Mouse (Mus musculus) heart, embryonic 16.5 days (tissue): ENCODE results near the gene Ampd2. TPM values are rescaled to one million over a fixed set of nuclear protein-coding genes. Genes with fewer than 3 reads are reported as not detected.

Source experiments
- ATAC-seq: fragments of 200-750 bp; cut with Nextera tagmentation; replicated peaks from 2 replicates; pipeline ENCODE4 v1.8.0; 2017; ENCODE audit warnings: moderate number of reproducible peaks; ENCODE audit not compliant: insufficient read depth, low FRiP score; ENCODE audit errors: extremely low read depth
- H3K27ac ChIP-seq: fragments of 300-500 bp; sonication (generic); 2 replicates; pipeline ENCODE4 v1.5.1; 2014; ENCODE audit warnings: mild to moderate bottlenecking, low read length, control low read depth, moderate library complexity
- H3K27me3 ChIP-seq: fragments of 300-500 bp; sonication (generic); 2 replicates; pipeline ENCODE4 v1.6.1; 2014; ENCODE audit warnings: low read length, mixed read lengths; ENCODE audit not compliant: control insufficient read depth, insufficient read depth
- H3K36me3 ChIP-seq: fragments of 300-500 bp; sonication (generic); 2 replicates; pipeline ENCODE4 v1.6.1; 2014; ENCODE audit not compliant: control insufficient read depth, insufficient read depth
- H3K4me1 ChIP-seq: fragments of 300-500 bp; sonication (generic); 2 replicates; pipeline ENCODE4 v1.6.1; 2014; ENCODE audit warnings: low read length, mixed read lengths; ENCODE audit not compliant: control insufficient read depth, insufficient read depth
- H3K4me2 ChIP-seq: fragments of 300-500 bp; sonication (generic); 2 replicates; pipeline ENCODE4 v1.6.1; 2014; ENCODE audit warnings: low read depth, mild to moderate bottlenecking, control low read depth, low read length
- H3K4me3 ChIP-seq: fragments of 300-500 bp; sonication (generic); 2 replicates; pipeline ENCODE4 v1.5.1; 2014; ENCODE audit warnings: mild to moderate bottlenecking, control low read depth, low read length
- H3K9ac ChIP-seq: fragments of 300-500 bp; sonication (generic); 2 replicates; pipeline ENCODE4 v1.6.1; 2014; ENCODE audit warnings: low read length, control low read depth
- H3K9me3 ChIP-seq: fragments of 300-500 bp; sonication (generic); replicated peaks from 2 replicates; pipeline ENCODE4 v1.6.1; 2016; ENCODE audit warnings: low read length; ENCODE audit not compliant: control insufficient read depth
- WGBS: fragments of 180-500 bp; shearing (Covaris S2); extraction: QIAGEN DNeasy Blood & Tissue Kit; methylation state at CpG from one replicate; pipeline ENCODE4 v1.1.7; 2014; 5-methylcytosine and 5-hydroxymethylcytosine counted together
- polyA plus RNA-seq: library from polyadenylated mRNA; unstranded; fragments of >200 nt; fragmentation: Nextera tagmentation; extraction: Ambion mirVana; gene quantifications from 2 replicates; pipeline ENCODE4 v1.2.1, GENCODE M21; 2015

The Ampd2 gene
- polyA plus RNA-seq, 1 experiment from 2014 or later: 29.2 TPM

DNA sequence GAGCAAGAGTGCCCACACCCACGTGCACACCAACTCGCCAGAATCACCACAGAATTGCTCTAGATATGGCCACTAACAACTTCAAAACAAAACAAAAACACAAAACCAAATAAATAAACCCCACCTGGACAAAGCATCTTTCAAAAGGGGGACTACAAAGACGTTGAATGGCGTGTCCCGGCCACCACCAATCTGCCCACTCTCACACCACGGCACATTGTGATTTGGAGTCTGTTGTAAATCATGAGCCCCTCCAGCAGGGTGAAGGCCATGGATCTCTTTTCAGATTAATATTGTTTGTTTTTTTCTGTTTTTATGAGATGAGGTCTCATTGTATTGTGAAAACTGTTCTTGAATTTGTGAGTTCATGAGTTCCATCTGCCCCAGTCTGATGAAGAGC is 15.6 kb upstream of the Ampd2 start:
- no peaks in the 10 kb centered on the region for H3K9me3 ChIP-seq
- 89% methylated on average over 6 of the region's 6 CpGs for WGBS
- H3K9ac ChIP-seq: no peak overlapping the region
- H3K36me3 ChIP-seq: peaks cover 4% of the 10 kb centered on the region; the same call in 1 of the 2 replicates
- H3K4me2 ChIP-seq: no peak overlapping the region
- H3K27me3 ChIP-seq: no peaks in the 10 kb centered on the region
- H3K4me3 ChIP-seq: no peak overlapping the region
- no peak overlapping the region for H3K27ac ChIP-seq
- H3K4me1 ChIP-seq: peaks cover 5% of the 10 kb centered on the region; the same call in 1 of the 2 replicates
- no peak for ATAC-seq

DNA sequence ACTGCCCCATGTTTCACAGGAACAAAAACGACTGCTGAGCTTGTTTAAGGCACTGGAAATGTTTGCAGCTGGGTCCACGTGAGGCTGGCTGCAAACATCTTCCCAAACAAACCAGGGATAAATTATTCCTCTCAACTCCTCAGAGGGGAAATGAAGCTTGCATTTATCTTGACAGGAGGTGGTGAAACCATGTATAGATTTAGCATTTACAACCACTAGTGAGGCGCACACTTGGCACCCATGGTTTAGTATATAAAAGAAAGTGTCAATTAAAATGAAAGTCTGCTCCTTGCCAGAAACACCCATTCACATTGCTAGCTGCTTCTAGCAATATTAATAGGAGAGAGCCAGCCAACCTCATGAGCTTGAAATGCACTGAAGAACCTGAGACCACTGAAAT is 15.1 kb upstream of the Ampd2 start:
- Histone ChIP-seq H3K4me3 (no peak overlapping the region), H3K4me1 (peaks cover 5% of the 10 kb centered on the region; the same call in 1 of the 2 replicates), H3K4me2 (no peak overlapping the region), H3K36me3 (peaks cover 4% of the 10 kb centered on the region; the same call in 1 of the 2 replicates), H3K9ac (no peak overlapping the region), H3K27me3 (no peaks in the 10 kb centered on the region), H3K27ac (no peak overlapping the region), H3K9me3 (no peaks in the 10 kb centered on the region)
- 40% methylated on average over 3 of the region's 3 CpGs for WGBS
- ATAC-seq: no peak

DNA sequence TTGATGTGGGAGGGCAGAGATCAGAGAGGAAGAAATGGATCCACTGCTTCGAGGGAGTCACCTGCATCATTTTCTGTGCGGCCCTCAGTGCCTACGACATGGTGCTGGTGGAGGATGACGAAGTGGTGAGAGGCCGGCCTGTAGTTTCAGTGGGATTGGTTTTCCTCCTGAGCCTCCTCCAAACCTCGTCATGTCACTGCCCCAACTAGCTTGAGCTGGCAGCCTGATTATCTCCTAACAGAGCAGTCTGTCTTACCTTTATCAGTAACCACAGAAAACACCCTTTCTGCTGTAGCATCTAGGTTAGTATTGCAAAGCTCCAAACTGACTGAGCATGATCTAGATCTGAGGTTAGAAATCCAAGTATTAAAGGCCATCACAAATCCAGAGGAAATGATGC is 11.9 kb upstream of the Ampd2 start:
- Histone ChIP-seq H3K36me3 (no peaks in the 10 kb centered on the region), H3K27ac (no peak overlapping the region), H3K4me1 (no peaks in the 10 kb centered on the region), H3K4me2 (no peak overlapping the region), H3K27me3 (no peaks in the 10 kb centered on the region), H3K9me3 (no peaks in the 10 kb centered on the region), H3K4me3 (no peak overlapping the region), H3K9ac (no peak overlapping the region)
- 58% methylated on average over 6 of the region's 6 CpGs for WGBS
- no peak for ATAC-seq

DNA sequence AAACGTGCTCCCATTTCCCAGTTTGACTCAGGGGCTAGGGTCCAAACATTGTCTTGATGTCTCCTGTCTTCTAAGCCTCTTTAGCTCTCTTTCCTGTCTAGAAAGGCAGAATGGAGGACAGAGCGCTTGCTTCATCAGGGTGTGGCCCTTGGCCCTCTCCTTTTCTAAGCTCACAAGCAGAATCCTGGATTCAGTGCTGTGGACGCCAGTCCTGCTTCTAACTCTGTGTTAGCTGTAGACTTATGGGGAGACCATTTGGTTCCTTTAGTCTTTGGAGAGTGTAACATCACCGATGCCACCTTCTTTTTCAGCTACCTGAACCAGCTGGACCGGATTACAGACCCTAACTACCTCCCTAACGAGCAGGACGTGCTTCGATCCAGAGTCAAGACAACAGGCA is 11.2 kb upstream of the Ampd2 start:
- H3K36me3 ChIP-seq: no peaks in the 10 kb centered on the region
- 85% methylated on average over 8 of the region's 8 CpGs for WGBS
- H3K4me1 ChIP-seq: no peaks in the 10 kb centered on the region
- H3K9me3 ChIP-seq: no peaks in the 10 kb centered on the region
- ATAC-seq: no peak
- no peak overlapping the region for H3K4me2 ChIP-seq
- H3K27me3 ChIP-seq: no peaks in the 10 kb centered on the region
- no peak overlapping the region for H3K9ac ChIP-seq
- H3K4me3 ChIP-seq: no peak overlapping the region
- no peak overlapping the region for H3K27ac ChIP-seq

DNA sequence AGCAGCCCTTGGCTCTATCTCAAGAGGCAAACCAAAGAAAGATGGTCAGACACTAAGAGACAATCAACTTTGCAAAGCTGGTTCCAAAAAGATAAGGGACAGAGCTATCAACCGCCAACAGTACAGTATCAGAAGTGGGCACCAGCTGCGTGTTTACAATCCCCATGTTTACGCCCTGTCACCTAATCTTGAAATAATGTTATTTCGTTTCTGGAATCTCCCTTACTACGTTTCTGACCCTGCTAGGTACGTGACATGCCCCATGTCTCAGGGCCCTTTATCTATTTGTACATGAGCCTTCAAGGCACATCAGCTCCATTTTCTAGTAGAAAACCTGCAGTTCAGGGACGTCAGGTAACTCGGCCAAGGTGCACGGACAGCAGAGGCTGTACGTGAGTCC is 10.3 kb upstream of the Ampd2 start:
- Histone ChIP-seq H3K36me3 (no peaks in the 10 kb centered on the region), H3K27me3 (no peaks in the 10 kb centered on the region), H3K9ac (no peak overlapping the region), H3K27ac (no peak overlapping the region), H3K4me2 (no peak overlapping the region), H3K9me3 (no peaks in the 10 kb centered on the region), H3K4me3 (no peak overlapping the region), H3K4me1 (no peaks in the 10 kb centered on the region)
- 61% methylated on average over 10 of the region's 10 CpGs for WGBS
- no peak for ATAC-seq

DNA sequence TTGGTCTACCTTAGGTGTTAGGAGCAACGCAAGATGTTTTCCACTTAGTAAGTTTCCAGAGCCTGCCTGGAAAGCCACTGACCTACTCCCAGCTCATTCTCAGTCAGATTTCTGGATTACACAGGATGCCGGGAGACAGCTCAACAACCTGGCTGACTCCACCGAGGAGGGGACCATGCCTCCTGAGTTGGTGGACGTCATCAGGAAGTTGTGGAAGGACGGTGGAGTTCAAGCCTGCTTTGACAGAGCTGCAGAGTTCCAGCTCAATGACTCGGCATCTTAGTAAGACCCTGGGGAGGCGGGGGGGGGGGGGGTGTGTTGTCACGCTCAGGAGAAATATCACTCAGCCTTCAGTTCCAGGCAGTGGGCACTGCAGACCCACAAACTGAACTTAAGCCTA is 9.8 kb upstream of the Ampd2 start:
- Histone ChIP-seq H3K4me1 (no peaks in the 10 kb centered on the region), H3K4me2 (no peak overlapping the region), H3K9me3 (no peaks in the 10 kb centered on the region), H3K27ac (no peak overlapping the region), H3K27me3 (no peaks in the 10 kb centered on the region), H3K36me3 (no peaks in the 10 kb centered on the region), H3K4me3 (no peak overlapping the region), H3K9ac (no peak overlapping the region)
- WGBS: 37% methylated on average over 8 of the region's 8 CpGs
- ATAC-seq: no peak

DNA sequence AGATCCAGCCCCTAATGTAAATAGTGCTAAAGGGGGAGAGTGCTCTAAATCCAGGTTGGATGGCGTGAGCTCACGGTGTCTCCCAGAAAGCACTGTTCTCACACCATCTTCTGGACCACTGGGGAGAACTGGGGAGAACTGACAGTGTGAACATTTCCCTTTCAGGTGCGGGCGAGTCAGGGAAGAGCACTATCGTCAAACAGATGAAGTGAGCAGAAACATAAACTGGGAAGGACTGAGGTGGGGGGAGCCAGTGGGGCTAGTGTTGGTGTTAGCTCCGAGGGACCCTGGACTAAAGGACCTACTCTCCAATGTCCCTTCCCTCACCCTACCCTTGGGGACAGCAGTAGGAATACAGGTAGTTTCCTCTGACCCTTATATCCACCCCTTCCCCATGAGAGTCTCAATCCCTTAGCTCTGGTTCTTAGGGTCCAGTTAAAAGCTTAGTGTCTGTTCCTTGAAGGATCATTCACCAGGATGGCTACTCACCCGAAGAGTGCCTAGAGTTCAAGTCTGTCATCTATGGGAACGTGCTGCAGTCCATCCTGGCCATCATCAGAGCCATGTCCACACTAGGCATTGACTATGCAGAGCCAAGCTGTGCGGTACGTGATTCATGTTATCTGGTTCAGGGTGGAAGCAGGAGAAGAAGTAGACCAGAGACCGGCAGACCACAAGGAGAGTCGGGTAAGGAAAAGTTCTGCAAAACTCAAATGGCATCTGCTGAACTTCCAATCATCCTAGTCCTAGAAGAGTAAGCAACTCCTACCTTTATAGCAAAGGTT is 8.7 kb upstream of the Ampd2 start:
- Histone ChIP-seq H3K4me3 (no peak overlapping the region), H3K9me3 (no peaks in the 10 kb centered on the region), H3K27ac (no peak overlapping the region), H3K4me2 (no peak overlapping the region), H3K27me3 (no peaks in the 10 kb centered on the region), H3K4me1 (peaks cover 2% of the 10 kb centered on the region; the same call in 1 of the 2 replicates), H3K36me3 (no peaks in the 10 kb centered on the region), H3K9ac (no peak overlapping the region)
- no peak for ATAC-seq
- WGBS: 92% methylated on average over 12 of the region's 12 CpGs

DNA sequence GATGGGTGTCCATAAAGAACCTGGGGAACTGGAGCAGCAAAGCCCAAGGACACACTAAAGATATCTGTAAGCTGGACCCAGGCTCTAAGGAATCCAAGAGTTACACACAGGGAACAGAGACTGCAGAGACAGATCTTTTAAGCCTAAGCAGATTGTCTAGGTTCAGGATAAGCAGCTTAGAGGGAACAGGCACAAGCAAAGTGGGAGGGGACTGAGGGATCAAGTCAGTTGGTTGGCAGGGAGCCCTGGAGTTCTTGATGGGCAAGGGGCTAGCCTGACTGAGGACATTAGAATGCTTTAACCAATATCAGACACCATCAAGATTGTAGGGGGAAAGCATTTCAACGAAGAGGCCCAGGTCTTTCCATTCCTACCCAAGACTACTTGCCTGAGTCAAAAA is 7.7 kb upstream of the Ampd2 start:
- Histone ChIP-seq H3K4me3 (no peak overlapping the region), H3K9ac (no peak overlapping the region), H3K4me1 (peaks cover 5% of the 10 kb centered on the region; the same call in 1 of the 2 replicates), H3K9me3 (no peaks in the 10 kb centered on the region), H3K27ac (no peak overlapping the region), H3K27me3 (no peaks in the 10 kb centered on the region), H3K36me3 (no peaks in the 10 kb centered on the region), H3K4me2 (no peak overlapping the region)
- no peak for ATAC-seq
- WGBS: 41% methylated on average over 1 of the region's 1 CpGs

DNA sequence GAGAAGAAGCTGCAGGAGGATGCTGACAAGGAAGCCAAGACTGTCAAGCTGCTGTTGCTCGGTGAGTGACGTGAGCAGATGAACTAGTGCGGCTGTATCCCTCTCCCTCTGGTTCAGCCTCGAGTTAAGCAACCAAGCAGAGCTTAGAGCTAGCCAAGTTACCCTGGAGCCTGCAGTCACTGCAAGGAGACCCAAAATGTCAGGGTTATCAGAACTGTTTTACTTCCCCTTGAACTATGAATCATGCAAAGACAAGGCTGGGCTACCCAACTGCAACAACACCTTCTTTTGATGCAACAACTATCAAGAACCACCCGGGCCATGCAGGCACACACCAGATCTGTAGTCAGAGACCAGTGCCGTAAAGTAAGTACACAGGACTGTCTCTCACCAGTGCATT is 6.9 kb upstream of the Ampd2 start:
- H3K4me1 ChIP-seq: peaks cover 9% of the 10 kb centered on the region; the same call in 1 of the 2 replicates
- ATAC-seq: no peak
- H3K27me3 ChIP-seq: no peaks in the 10 kb centered on the region
- 59% methylated on average over 6 of the region's 6 CpGs for WGBS
- no peaks in the 10 kb centered on the region for H3K36me3 ChIP-seq
- no peak overlapping the region for H3K4me3 ChIP-seq
- H3K27ac ChIP-seq: no peak overlapping the region
- H3K9ac ChIP-seq: no peak overlapping the region
- no peak overlapping the region for H3K4me2 ChIP-seq
- H3K9me3 ChIP-seq: no peaks in the 10 kb centered on the region
